21 mouse cellular contexts compared by ENCODE assay signal in the genomic region with DNA sequence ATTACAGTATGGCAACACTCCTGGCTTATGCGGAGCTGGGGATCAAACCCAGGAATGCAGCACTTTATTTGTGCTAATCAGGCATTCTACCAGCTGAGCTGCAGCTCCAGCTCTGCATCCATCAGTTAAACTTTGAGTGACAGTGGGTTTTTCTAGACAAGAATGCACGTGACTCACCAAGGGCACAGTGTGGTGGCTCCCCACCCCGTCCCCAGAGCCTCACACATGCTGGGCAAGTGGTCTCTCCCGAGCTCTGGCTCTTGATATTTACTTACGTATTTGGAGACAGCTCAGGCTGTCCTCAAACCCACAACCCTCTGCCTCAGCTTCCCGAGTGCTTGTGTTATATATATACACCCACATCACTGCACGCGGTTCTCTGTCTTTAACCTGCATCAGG.
DNase-seq lines count a peak whose midpoint lies in the region; TF ChIP-seq lines count a peak whose summit lies in the region.
"Had no signal": no experiment of that assay in that cellular context is flagged by ENCODE, and none has a peak within 500 bp of the region (broad histone marks: within the 10 kb centered on the region; RNA-seq: fewer than 3 reads in every experiment).

No protein-coding gene starts in this region.

- TF ChIP-seq POLR2A in kidney, adult 2 months (IDR thresholded peaks at IDR 0.05; ENCODE audit: low read depth, low read length), result no peak

- H3K36me3 ChIP-seq in kidney, adult 2 months (ENCODE audit: control insufficient read depth, insufficient read depth, low read length), result no peaks in the 10 kb centered on the region
- H3K36me3 ChIP-seq: embryonic facial prominence, embryonic 13.5 days; neural tube, embryonic 12.5 days had no signal

- WGBS in kidney, adult 2 months, result 81% methylated on average over 8 of the region's 8 CpGs

- H3K4me1 ChIP-seq in kidney, adult 2 months (ENCODE audit: control insufficient read depth, insufficient read depth, low read length), result no peaks in the 10 kb centered on the region

- peak overlapping the region; percentile 83 for H3K27ac ChIP-seq in gastrocnemius, adult 2 months
- H3K27ac ChIP-seq in kidney, adult 2 months (ENCODE audit: insufficient read depth, low read depth, low read length), result 0 out of 2 replicates have a peak overlapping the region, but pooled peaks have one; percentile 6
- H3K27ac ChIP-seq: embryonic facial prominence, embryonic 13.5 days; hindbrain, embryonic 14.5 days; neural tube, embryonic 12.5 days had no signal

- no peak for DNase-seq in gastrocnemius, adult 2 months
- no peak for DNase-seq in gastrocnemius, adult 8-10 months (ENCODE audit: low spot score in 2 of 2)
- DNase-seq in kidney, adult 2 months, result no peak
- no peak for DNase-seq in kidney, postnatal 4 days
- DNase-seq in 3134 (ENCODE audit: extremely low read depth, insufficient read length, low spot score), result peak; percentile 45
- DNase-seq in Muller cell, postnatal 12 days (ENCODE audit: inconsistent ontology term), result peak; percentile 57
- DNase-seq in right cerebral cortex, postnatal 4 days, result no peak
- no peak for DNase-seq in urinary bladder, postnatal 14 days (ENCODE audit: low spot score)
- DNase-seq: cerebellum, adult 18-20 months; gastrocnemius, postnatal 25 days; kidney, adult 8-10 months; kidney, postnatal 10 days; layer of hippocampus, postnatal 36 days; midbrain, embryonic 14.5 days; retina, postnatal 1 day; right cerebral cortex, postnatal 25 days; thymus, adult 18-20 months; thymus, postnatal 4 days had no signal

- H3K27me3 ChIP-seq in kidney, adult 2 months (replicated peaks; ENCODE audit: control insufficient read depth, insufficient read depth, low read length), result no peaks in the 10 kb centered on the region
- H3K27me3 ChIP-seq: embryonic facial prominence, embryonic 13.5 days; neural tube, embryonic 12.5 days had no signal

- intact Hi-C loops in gastrocnemius, adult 2 months (cut with DNase I), result loop anchor here (2.0 to 5.0 kb wide), 2 partner anchors 16 to 53 kb away; no protein-coding TSS in a partner anchor

- no peak overlapping the region for H3K4me3 ChIP-seq in gastrocnemius, adult 2 months
- no peak overlapping the region for H3K4me3 ChIP-seq in kidney, adult 2 months (ENCODE audit: insufficient read depth, low read depth, low read length)
- H3K4me3 ChIP-seq: embryonic facial prominence, embryonic 13.5 days; neural tube, embryonic 12.5 days had no signal

- TF ChIP-seq CTCF in gastrocnemius, adult 2 months (IDR thresholded peaks at IDR 0.05), result no peak
- TF ChIP-seq CTCF in kidney, adult 2 months (conservative IDR thresholded peaks at IDR 0.05; ENCODE audit: insufficient read depth, insufficient read length, low read depth, low read length), result no peak

Comparison
In these comparisons a context has a peak if more than half of its experiments do, and no peak if none do; other contexts are left out.
1. DNase-seq: peak in 3134 (single experiment) and Muller cell, postnatal 12 days (single experiment); none in gastrocnemius, adult 2 months (single experiment), gastrocnemius, adult 8-10 months (0 of 2), kidney, adult 2 months (single experiment), kidney, postnatal 4 days (0 of 2), right cerebral cortex, postnatal 4 days (single experiment) and urinary bladder, postnatal 14 days (single experiment).